Mouse (Mus musculus): Measurements from ENCODE around the gene Ap1s3.
"Not testable (repeated sequence)": the region's sequence is repeated elsewhere in the genome, so short reads cannot be mapped to it uniquely, and the experiment has no call there.

The Ap1s3 gene

GRCm38 (mm10) chr1:79669419-79669974, 2.3 kb downstream of the Ap1s3 start:
- no peak for DNase-seq (ENCODE audit: low read depth, low spot score)

DNA sequence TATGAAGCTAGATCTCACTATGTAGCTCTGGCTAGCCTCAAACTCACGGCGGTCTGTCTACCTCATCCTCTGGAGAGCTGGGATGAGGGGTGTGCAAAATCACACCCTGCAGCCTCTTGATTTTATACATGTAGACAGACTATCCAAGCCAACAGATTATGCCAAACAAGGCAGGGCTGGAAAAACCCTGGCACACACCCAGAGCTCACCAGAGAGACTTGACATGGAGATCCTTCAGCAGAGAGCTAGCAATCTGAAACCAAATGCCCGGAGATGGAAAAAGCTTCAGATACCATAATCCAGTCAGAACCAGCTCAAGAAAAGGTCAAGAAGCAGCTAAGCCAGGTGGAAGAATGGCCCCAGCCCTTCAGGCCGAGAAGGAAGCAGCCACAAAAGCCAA, 6.9 kb downstream of the Ap1s3 start:
- no peak for DNase-seq (ENCODE audit: low read depth, low spot score)

DNA sequence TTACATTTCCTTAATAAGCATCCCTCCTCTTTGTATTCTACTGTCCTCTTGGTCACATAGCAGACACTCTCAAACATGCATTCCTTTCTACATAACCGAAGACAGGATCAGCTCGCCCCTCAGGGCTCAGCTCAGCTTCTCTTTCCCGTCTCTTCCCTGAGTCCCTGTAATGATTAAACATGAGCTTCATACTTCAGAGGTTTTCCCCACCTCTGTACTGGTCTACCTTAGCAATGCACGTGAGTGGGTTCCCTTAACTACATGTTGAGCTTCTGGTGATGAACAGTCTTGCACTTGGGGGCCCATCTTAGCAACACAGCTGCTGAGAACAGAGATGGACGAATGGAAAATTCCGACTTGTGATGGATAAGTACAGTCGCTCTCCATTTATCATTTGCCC, 12.2 kb downstream of the Ap1s3 start:
- DNase-seq (ENCODE audit: low read depth, low spot score): no peak

GRCm38 (mm10) chr1:79657411-79657810, 14.4 kb downstream of the Ap1s3 start:
- no peak for DNase-seq (ENCODE audit: low read depth, low spot score)

DNA sequence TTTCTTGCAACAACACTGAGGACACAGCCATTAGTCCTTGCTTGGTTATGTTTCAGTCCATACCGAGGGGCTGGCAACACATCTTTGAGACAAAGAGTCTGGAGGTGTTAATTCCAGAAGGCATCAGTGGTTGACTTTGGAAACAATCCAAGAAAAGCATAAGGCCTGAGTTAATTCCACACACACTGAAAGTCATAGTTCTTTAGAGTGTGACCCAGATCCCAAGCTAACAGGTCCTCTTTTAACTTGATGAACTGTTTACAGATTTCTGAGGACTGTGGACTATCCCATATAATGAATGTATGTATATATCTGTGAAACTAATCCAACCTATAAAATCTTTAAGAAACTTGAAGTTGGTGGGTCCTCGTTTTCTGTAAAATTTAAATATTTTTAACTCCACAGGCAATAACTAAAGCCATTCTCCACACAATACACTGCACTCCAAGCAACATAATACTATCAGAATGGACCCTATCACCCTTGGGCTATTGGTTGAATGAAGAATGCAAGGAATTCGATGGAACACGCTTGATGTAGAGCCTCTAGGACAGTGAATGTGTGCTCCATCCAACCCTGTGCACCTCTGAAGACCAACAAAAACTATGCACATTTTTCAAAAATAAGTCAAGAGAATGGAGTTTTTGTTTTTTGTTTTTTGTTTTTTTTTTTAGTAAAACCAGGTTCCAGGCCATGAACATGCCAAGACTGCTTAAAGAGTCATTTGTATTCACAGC, 15.8 kb downstream of the Ap1s3 start:
- no peak for DNase-seq (ENCODE audit: low read depth, low spot score)

DNA sequence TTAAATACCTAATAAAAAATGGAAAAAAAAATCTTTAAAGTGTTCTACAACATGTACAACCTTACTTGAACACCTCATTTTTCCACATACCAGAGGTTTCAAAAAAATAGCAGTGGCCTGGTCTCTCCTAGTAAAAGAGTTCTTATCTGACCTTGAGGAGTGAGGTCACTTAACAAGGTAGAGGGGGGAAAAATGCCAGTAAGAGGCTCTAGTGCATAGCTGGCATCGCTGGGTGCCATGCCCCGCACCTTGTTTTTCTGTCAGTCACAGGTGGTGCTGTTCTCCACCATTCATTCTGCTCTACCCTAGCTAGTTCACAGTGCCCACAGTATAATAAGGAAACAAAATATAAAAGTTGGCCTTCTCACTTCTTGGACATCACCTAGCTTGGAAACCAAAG, 16.8 kb downstream of the Ap1s3 start:
- DNase-seq (ENCODE audit: low read depth, low spot score): no peak

DNA sequence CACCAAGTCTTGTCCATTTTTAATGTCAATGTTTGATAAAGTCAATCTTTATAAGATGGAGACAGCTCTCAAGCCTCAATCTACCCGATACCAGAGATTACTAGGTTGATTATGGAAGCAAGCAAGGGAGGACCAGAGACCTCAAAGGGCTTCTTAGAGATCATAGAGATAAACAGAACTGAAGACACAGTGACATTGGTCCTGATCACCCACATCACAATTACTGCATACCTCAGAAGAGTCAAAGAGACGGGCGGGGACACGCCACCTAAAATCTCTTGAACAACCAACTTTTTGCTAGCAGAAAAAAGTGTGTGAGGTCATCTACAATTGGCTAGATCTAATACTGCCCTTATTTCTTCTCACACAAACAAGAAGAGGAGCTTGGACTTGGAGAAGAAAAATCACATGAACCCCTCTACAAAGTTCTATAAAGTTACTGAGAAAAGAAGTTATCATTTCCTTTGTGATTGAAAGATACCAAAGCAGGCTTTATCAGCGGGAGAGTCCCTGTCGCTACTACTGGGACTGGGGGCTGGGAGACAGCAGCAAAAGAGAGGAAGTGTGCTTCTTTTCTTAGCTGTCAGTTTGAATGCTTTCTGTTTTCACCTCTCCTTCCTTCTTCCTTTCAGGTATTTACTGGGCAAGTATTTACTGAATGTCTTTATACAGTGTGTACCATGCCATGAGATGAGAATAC, 28.2 kb downstream of the Ap1s3 start:
- no peak for DNase-seq (ENCODE audit: low read depth, low spot score)

DNA sequence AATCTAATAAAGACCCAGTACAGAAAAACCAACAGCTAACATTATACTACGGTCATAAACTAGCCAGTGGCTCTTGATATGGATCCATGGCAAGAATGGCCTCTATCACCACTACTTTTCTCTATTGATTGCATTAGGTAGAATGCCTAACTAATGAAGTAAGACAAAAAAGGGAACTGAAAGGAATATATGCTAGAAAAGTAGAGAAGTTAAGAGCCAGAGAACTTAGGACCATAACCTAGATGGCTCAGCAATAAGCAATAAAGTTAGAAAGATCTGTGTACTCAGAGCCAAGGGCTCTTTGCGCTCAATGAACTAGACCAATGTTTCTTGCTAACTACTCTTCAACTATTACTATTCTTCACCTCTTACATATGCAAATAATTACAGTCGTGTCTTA, 29.1 kb downstream of the Ap1s3 start:
- DNase-seq (ENCODE audit: low read depth, low spot score): no peak

DNA sequence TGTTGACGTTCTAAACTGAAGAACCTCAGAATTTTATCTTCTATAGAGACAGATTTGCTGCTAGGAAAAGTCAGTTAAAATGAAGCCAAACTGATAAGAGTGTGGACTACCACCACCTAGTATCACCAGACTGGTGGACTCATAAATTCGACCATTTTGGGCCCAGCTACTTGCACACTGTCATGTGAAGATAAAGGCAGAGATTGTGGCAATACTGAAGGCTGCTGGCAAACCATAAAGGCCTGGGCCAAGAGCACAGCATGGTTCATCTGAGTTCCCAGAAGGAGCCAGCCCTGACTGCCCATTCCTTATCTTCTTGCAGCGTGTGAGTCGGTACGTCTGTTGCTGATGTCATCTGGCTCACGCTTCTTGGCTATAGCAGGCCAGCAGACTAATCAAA, 30.4 kb downstream of the Ap1s3 start:
- no peak for DNase-seq (ENCODE audit: low read depth, low spot score)

DNA sequence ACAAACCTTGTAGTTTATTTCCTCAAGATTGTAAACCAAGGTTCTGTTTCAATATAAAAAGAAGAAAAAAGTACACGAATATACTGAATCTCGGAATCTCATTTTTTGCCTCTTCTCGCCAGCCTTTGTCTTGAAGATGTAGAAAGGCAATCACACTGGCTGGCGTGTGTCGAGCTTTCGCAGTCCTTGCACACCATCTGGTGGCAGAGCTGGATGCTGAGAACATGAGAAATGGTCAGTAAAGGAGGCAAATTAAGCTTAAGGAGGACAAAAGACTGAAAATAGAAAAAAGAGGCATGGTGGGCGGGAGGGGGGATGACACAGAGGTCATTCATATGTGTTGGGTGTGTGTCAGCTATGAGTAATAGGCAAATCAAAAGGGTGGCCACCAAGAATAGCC, 31.6 kb downstream of the Ap1s3 start:
- DNase-seq (ENCODE audit: low read depth, low spot score): peak; percentile 44

DNA sequence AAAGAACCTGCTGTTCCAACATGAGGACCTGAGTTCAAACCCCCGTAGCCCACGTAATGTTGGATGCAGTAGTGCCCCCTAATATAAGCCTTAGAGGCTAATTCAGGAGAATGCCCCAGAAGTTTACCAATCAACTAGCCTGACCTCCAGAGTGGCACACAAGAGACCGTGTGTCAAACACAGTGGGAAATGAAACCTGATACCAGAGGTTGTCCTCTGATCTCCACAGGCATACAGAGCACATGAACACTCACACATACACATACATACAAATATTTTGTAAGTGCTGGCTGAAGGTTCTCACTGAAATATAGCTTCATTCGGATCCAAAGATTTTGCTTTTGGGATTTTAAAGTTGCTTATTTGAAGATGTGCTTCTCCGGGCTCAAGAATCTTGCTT, 32.1 kb downstream of the Ap1s3 start:
- DNase-seq (ENCODE audit: low read depth, low spot score): no peak

GRCm38 (mm10) chr1:79639107-79639506, 32.7 kb downstream of the Ap1s3 start:
- DNase-seq (ENCODE audit: low read depth, low spot score): no peak

- no peak for DNase-seq (ENCODE audit: low read depth, low spot score)
Observed at GRCm38 (mm10) chr1:79637768-79638167, 34.0 kb downstream of the Ap1s3 start.

GRCm38 (mm10) chr1:79631521-79631920, 40.3 kb downstream of the Ap1s3 start:
- no peak for DNase-seq (ENCODE audit: low read depth, low spot score)

DNA sequence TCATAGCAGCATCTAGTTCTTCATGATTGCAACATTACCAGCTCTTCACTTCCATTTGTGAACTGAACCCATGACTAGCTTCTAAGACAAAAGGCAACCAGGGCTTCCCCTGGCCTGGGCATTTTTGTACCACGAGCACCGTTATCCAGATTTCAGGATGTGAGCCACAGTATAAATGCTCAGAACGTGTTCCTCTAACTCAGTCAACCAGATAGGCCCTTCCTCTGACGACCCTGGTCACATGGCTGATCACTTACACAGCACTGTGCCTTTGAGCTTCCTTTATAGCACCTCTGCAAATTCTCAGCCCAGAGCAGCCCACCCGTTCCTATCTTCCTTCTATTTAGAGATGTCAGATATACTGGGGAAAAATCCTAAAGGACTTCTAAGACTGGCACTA, 42.0 kb downstream of the Ap1s3 start:
- no peak for DNase-seq (ENCODE audit: low read depth, low spot score)

DNA sequence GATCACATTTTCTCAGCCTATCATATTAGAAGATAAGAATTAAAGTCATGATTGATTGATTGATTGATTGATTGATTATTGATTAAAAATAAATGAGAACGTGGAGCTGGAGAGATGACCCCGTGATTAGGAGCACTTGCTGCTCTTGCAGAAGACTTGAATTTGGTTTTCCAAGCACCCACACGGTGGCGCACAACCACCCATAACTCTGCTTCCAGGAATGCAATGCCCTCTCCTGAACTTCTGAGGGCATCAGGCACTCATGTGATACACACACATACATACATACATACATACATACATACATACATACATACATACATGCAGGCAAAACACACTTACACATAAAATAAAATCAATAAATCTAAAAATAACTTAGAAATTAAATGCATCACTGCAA, 45.6 kb downstream of the Ap1s3 start:
- DNase-seq (ENCODE audit: low read depth, low spot score): no peak

- no peak for DNase-seq (ENCODE audit: low read depth, low spot score)
Observed at GRCm38 (mm10) chr1:79619434-79619833, 52.3 kb downstream of the Ap1s3 start.

- DNase-seq (ENCODE audit: low read depth, low spot score): no peak
Observed at GRCm38 (mm10) chr1:79616492-79616891, 55.3 kb downstream of the Ap1s3 start.

- no peak for DNase-seq (ENCODE audit: low read depth, low spot score)
Observed at GRCm38 (mm10) chr1:79614456-79614855, 57.3 kb downstream of the Ap1s3 start.

DNA sequence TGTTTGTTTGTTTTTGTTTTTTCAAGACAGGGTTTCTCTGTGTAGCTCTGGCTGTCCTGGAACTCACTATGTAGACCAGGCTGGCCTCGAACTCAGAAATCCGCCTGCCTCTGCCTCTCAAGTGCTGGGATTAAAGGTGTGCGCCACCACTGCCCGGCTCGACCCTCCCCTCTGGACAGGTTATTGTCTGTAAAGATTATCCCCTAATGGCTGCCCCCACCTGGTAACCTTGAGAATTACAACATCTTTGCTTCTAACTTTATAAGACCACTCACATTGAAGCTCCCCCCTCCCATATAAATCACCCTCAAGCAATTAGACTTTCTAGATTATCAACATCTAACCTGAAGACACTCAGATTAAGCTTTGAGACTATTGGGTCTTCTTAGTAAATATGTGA, 60.5 kb downstream of the Ap1s3 start:
- DNase-seq (ENCODE audit: low read depth, low spot score): not testable (repeated sequence)

DNA sequence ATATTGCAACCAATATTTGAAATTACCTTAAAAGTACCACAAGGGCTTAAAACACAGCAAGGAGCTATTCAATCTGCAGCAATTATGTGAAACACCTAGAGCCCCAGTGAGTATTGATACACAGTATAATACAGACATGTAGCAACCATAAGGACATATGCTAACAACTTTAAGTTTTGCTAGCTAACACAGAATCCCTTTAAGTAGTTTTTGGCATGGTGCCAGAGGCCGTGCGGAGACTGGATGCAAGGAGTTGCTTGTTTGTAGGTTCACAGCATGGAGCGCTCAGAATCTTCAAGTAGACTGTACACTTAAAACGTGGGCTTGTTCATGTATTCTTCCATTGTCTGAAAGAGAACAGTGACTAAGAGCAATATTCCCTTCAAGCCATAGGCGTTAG, 62.9 kb downstream of the Ap1s3 start:
- not testable (repeated sequence) for DNase-seq (ENCODE audit: low read depth, low spot score)

GRCm38 (mm10) chr1:79602500-79602899, 69.3 kb downstream of the Ap1s3 start:
- no peak for DNase-seq (ENCODE audit: low read depth, low spot score)
